Comparison of ENCODE assay signal across 14 mouse cellular contexts in genomic region chr2:50841881-50842280, GRCm38 (mm10).
DNase-seq lines count a peak whose midpoint lies in the region; ATAC-seq and TF ChIP-seq lines count a peak whose summit lies in the region.
"Had no signal": no experiment of that assay in that cellular context is flagged by ENCODE, and none has a peak within 500 bp of the region (broad histone marks: within the 10 kb centered on the region; RNA-seq: fewer than 3 reads in every experiment).

No protein-coding gene starts in this region.

- in situ Hi-C loops in CH12.LX (cut with MboI; ENCODE audit: low pct_ligation_motif_present, low pct_unique_long_range_greater_than_20kb, low sequenced_read_pairs): loop anchor here (25.0 kb wide), 1 partner anchor 530 kb away; no protein-coding TSS in a partner anchor

- no peak overlapping the region for H3K9ac ChIP-seq in liver, embryonic 16.5 days (ENCODE audit: low read depth, low read length)
- no peak overlapping the region for H3K9ac ChIP-seq in CH12.LX (ENCODE audit: insufficient read depth, low read depth)
- no peak overlapping the region for H3K9ac ChIP-seq in forebrain, embryonic 14.5 days (ENCODE audit: low read length)
- H3K9ac ChIP-seq: midbrain, embryonic 15.5 days had no signal

- H3K4me3 ChIP-seq in liver, embryonic 16.5 days (ENCODE audit: low read depth, low read length): no peak overlapping the region
- no peak overlapping the region for H3K4me3 ChIP-seq in CH12.LX (replicated peaks in 1 of 3; ENCODE audit: low read depth in 2 of 3, low read length in 2 of 3, poor library complexity in 1 of 3)
- H3K4me3 ChIP-seq in forebrain, embryonic 14.5 days (ENCODE audit: low read depth, low read length): no peak overlapping the region
- H3K4me3 ChIP-seq: heart, embryonic 10.5 days; layer of hippocampus, adult 2 months; midbrain, embryonic 15.5 days had no signal

- H3K9me3 ChIP-seq in liver, embryonic 16.5 days (replicated peaks; ENCODE audit: control insufficient read depth, low read length): no peaks in the 10 kb centered on the region
- H3K9me3 ChIP-seq in CH12.LX (replicated peaks; ENCODE audit: low read length): no peaks in the 10 kb centered on the region
- H3K9me3 ChIP-seq in forebrain, embryonic 14.5 days (replicated peaks; ENCODE audit: control insufficient read depth, low read length): no peaks in the 10 kb centered on the region
- H3K9me3 ChIP-seq: heart, embryonic 10.5 days; midbrain, embryonic 15.5 days had no signal

- ATAC-seq in liver, embryonic 16.5 days (ENCODE audit: low read depth): 0 out of 2 replicates have a peak, but pooled peaks have one; percentile 11
- peak; percentile 98 for ATAC-seq in monocyte, adult 5-6 weeks (replicated peaks; ENCODE audit: insufficient number of reproducible peaks, low FRiP score, low TSS enrichment, poor library complexity, severe bottlenecking)
- no peak for ATAC-seq in forebrain, embryonic 14.5 days
- ATAC-seq: forebrain, embryonic 16.5 days; midbrain, embryonic 15.5 days had no signal

- no peak for TF ChIP-seq CTCF in CH12.LX (conservative IDR thresholded peaks at IDR 0.05 in 1 of 2, IDR thresholded peaks at IDR 0.05 in 1 of 2; ENCODE audit: low read depth in 2 of 2, low read length in 2 of 2)

- H3K36me3 ChIP-seq in liver, embryonic 16.5 days (ENCODE audit: control insufficient read depth, insufficient read depth): no peaks in the 10 kb centered on the region
- H3K36me3 ChIP-seq in CH12.LX (replicated peaks in 1 of 2; ENCODE audit: control insufficient read depth in 1 of 2, insufficient read depth in 1 of 2, low read length in 1 of 2): no peaks in the 10 kb centered on the region
- no peaks in the 10 kb centered on the region for H3K36me3 ChIP-seq in forebrain, embryonic 14.5 days (ENCODE audit: control insufficient read depth, insufficient read depth, low read length)
- H3K36me3 ChIP-seq: heart, embryonic 10.5 days; midbrain, embryonic 15.5 days had no signal

- DNase-seq in liver (no peak), CH12.LX (ENCODE audit: extremely low read depth) (peak; percentile 83)
- DNase-seq in c-Kit-positive CD71-negative TER-119-negative erythroid progenitor cells, embryonic 14.5 days (ENCODE audit: low read depth): peak; percentile 48
- DNase-seq in forebrain, embryonic 14.5 days (ENCODE audit: low spot score): no peak
- DNase-seq in adrenal gland, postnatal 36 days: no peak
- DNase-seq: cerebellum, adult 9-10 months; heart, postnatal 4 days; right cerebral cortex, postnatal 14 days had no signal

- H3K27ac ChIP-seq in liver, embryonic 16.5 days (ENCODE audit: low read length): no peak overlapping the region
- H3K27ac ChIP-seq in CH12.LX (ENCODE audit: insufficient read depth, low read depth): no peak overlapping the region
- H3K27ac ChIP-seq in forebrain, embryonic 14.5 days (ENCODE audit: low read depth, low read length): no peak overlapping the region
- H3K27ac ChIP-seq: heart, embryonic 10.5 days; layer of hippocampus, adult 2 months; midbrain, embryonic 15.5 days had no signal

- peak; percentile 96 for TF ChIP-seq EP300 in CH12.LX (IDR thresholded peaks at IDR 0.05; ENCODE audit: low read length)

- TF ChIP-seq POLR2A in CH12.LX (IDR thresholded peaks at IDR 0.05; ENCODE audit: low read depth, low read length): no peak

- no peak overlapping the region for H3K4me2 ChIP-seq in liver, embryonic 16.5 days (ENCODE audit: low read depth, low read length)
- peak overlapping the region; percentile 13; the same call in 1 of the 2 replicates for H3K4me2 ChIP-seq in CH12.LX (ENCODE audit: insufficient read depth, low read depth, poor library complexity, severe bottlenecking)
- H3K4me2 ChIP-seq in forebrain, embryonic 14.5 days (ENCODE audit: low read length): no peak overlapping the region
- H3K4me2 ChIP-seq: midbrain, embryonic 15.5 days had no signal

- H3K4me1 ChIP-seq in liver, embryonic 16.5 days (ENCODE audit: control insufficient read depth, low read depth, low read length): no peaks in the 10 kb centered on the region
- peaks cover 0 to 15% of the 10 kb centered on the region in 2 experiments; a peak in 2 of 4 replicates for H3K4me1 ChIP-seq in CH12.LX (ENCODE audit: control insufficient read depth in 1 of 2, insufficient read depth in 2 of 2)
- no peaks in the 10 kb centered on the region for H3K4me1 ChIP-seq in forebrain, embryonic 14.5 days (ENCODE audit: control insufficient read depth, insufficient read depth, low read length)
- H3K4me1 ChIP-seq: heart, embryonic 10.5 days; midbrain, embryonic 15.5 days had no signal

- WGBS in liver, embryonic 16.5 days (ENCODE audit: insufficient replicate concordance): 20% methylated on average over 2 of the region's 2 CpGs
- WGBS in forebrain, embryonic 14.5 days: 88% methylated on average over 2 of the region's 2 CpGs

- no peaks in the 10 kb centered on the region for H3K79me2 ChIP-seq in CH12.LX (replicated peaks; ENCODE audit: control insufficient read depth, extremely low read depth, insufficient read depth, poor library complexity, severe bottlenecking)

- no peaks in the 10 kb centered on the region for H3K27me3 ChIP-seq in liver, embryonic 16.5 days (ENCODE audit: control insufficient read depth, insufficient read depth, low read depth, low read length)
- no peaks in the 10 kb centered on the region for H3K27me3 ChIP-seq in CH12.LX (replicated peaks)
- no peaks in the 10 kb centered on the region for H3K27me3 ChIP-seq in forebrain, embryonic 14.5 days (replicated peaks; ENCODE audit: control insufficient read depth, insufficient read depth, low read length)
- H3K27me3 ChIP-seq: midbrain, embryonic 15.5 days had no signal

- dilution Hi-C loops in CH12.LX (cut with MboI; ENCODE audit: extremely low pct_ligation_motif_present, extremely low pct_unique_long_range_greater_than_20kb, low sequenced_read_pairs): no loop called here

- no peak; the same call in 1 of the 2 replicates for TF ChIP-seq RAD21 in CH12.LX (IDR thresholded peaks at IDR 0.05; ENCODE audit: low read depth, low read length)

TF ChIP-seq in CH12.LX, 34 proteins besides CTCF, POLR2A, EP300 and RAD21:
- TF ChIP-seq MXI1 (IDR thresholded peaks at IDR 0.05; ENCODE audit: low read depth, low read length): no peak
- no peak for TF ChIP-seq CHD2 (IDR thresholded peaks at IDR 0.05; ENCODE audit: low read length)
- TF ChIP-seq JUND (conservative IDR thresholded peaks at IDR 0.05; ENCODE audit: low read depth, low read length): no peak
- TF ChIP-seq CHD1 (IDR thresholded peaks at IDR 0.05; ENCODE audit: low read depth, low read length): no peak
- TF ChIP-seq MYC (IDR thresholded peaks at IDR 0.05; ENCODE audit: low read depth, low read length): peak; percentile 58; the same call in 1 of the 2 replicates
- peak; percentile 90 for TF ChIP-seq IRF4 (IDR thresholded peaks at IDR 0.05; ENCODE audit: low read depth, low read length)
- no peak for TF ChIP-seq E2F4 (IDR thresholded peaks at IDR 0.05; ENCODE audit: insufficient replicate concordance, low read depth, low read length)
- TF ChIP-seq BHLHE40 (IDR thresholded peaks at IDR 0.05; ENCODE audit: low read depth, low read length): peak; percentile 59

Comparison
In these comparisons a context has a peak if more than half of its experiments do, and no peak if none do; other contexts are left out.
1. DNase-seq: peak in CH12.LX (single experiment) and c-Kit-positive CD71-negative TER-119-negative erythroid progenitor cells, embryonic 14.5 days (single experiment); none in liver (single experiment), forebrain, embryonic 14.5 days (single experiment) and adrenal gland, postnatal 36 days (0 of 2).